Mouse (Mus musculus) spleen, adult 10 weeks (tissue): ENCODE data around the gene Adipor2. TPM values are rescaled to one million over a fixed set of nuclear protein-coding genes. Genes with fewer than 3 reads are reported as not detected.

Experiments
- polyA plus RNA-seq: library from polyadenylated mRNA; stranded (reverse); fragments of 350-450 nt; fragmentation: Illumina TruSeq; extraction: RNeasy Lipid Tissue Mini Kit (QIAGEN cat#74804); gene quantifications from one replicate; pipeline ENCODE4 v1.2.3, GENCODE M21; 2015; ENCODE audit warnings: low replicate concordance; ENCODE audit not compliant: insufficient read depth

Adipor2 gene
- 59.8 TPM for polyA plus RNA-seq

GRCm38 (mm10) chr6:119417354-119417753 lies at the start of gene Adipor2:
TSS of gene Adipor2 (minus strand) at chr6:119417704.

GRCm38 (mm10) chr6:119330506-119330905 lies 87.0 kb downstream of the Adipor2 start, which contains the start of gene Lrtm2:
TSS of gene Lrtm2 (minus strand) at chr6:119330766.

Other genes with a start within 250 kb of the Adipor2 start
- 16.5 TPM for gene Dcp1b, start 242.5 kb downstream of the Adipor2 start, polyA plus RNA-seq
- gene Cacna1c, start 221.3 kb downstream of the Adipor2 start, polyA plus RNA-seq = 3.1 TPM
- 2.0 TPM for gene Cacna2d4, start 181.2 kb downstream of the Adipor2 start, polyA plus RNA-seq
- 0.36 TPM for gene Lrtm2, start 86.9 kb downstream of the Adipor2 start, polyA plus RNA-seq
- 33.4 TPM for gene Fbxl14, start 62.0 kb upstream of the Adipor2 start, polyA plus RNA-seq
- gene Wnt5b, start 126.6 kb upstream of the Adipor2 start, polyA plus RNA-seq = 0.84 TPM